9 mouse cellular contexts compared by ENCODE assay signal in the genomic region with DNA sequence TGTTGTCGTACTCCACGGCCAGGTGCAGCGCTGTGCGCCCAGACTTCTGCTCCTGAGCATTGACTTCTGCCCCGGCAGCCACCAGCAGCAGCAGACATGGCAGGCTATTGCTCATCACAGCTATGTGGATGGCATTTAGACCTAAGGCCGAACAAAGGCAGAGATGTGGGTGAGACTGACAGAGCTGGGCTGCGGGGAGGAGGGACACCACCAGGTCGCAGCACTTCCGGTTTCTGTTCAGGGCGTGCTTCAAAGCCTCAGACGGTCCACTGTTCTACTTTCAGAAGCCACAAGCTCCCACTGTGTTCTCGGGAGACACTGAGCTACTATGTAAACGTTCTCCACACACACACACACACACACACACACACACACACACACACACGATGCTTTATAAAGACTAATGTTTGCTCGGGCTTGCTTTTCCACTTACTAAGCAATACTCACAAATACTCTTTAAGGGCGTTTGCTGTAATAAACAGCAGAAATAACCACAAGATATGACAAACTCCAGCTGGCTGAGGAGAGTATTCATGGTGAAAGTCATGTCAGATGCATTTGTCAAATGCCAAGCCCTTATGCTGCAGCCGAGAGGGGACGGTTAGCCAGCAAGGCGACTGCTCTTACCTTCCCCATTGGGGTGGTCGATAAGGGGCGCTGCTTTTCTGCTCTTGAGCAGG.
DNase-seq lines count a peak whose midpoint lies in the region.
"Had no signal": no experiment of that assay in that cellular context is flagged by ENCODE, and none has a peak within 500 bp of the region (broad histone marks: within the 10 kb centered on the region; RNA-seq: fewer than 3 reads in every experiment).

No protein-coding gene starts in this region.

- no peaks in the 10 kb centered on the region for H3K9me3 ChIP-seq in heart, embryonic 10.5 days

- H3K36me3 ChIP-seq in heart, embryonic 10.5 days, result peaks cover 62% of the 10 kb centered on the region

- H3K4me3 ChIP-seq in heart, embryonic 10.5 days, result no peak overlapping the region

- no peaks in the 10 kb centered on the region for H3K27me3 ChIP-seq in heart, embryonic 10.5 days (ENCODE audit: insufficient read depth, poor library complexity, severe bottlenecking)

- no peak for DNase-seq in heart, embryonic 10.5 days (ENCODE audit: low spot score)
- no peak for DNase-seq in heart, postnatal 10 days
- peak; percentile 57 to 64 for DNase-seq in spleen, postnatal 36 days (ENCODE audit: low spot score in 2 of 2)
- DNase-seq in spleen, postnatal 14 days (ENCODE audit: low spot score in 2 of 2), result no peak
- DNase-seq in lung, postnatal 36 days, result peak; percentile 68
- peak; percentile 65 for DNase-seq in thymus, postnatal 4 days
- no peak for DNase-seq in layer of hippocampus, adult 8-10 months (ENCODE audit: low spot score in 2 of 2)
- DNase-seq in right cerebral cortex, postnatal 36 days (ENCODE audit: low spot score in 2 of 2), result no peak
- DNase-seq: right cerebral cortex, postnatal 25 days had no signal

- intact Hi-C loops in heart, postnatal 10 days (cut with DNase I), result no loop called here

- H3K27ac ChIP-seq in heart, embryonic 10.5 days, result 0 out of 2 replicates have a peak overlapping the region, but pooled peaks have one; percentile 10

- H3K4me1 ChIP-seq in heart, embryonic 10.5 days, result peaks cover 34% of the 10 kb centered on the region

- 70% methylated on average over 21 of the region's 21 CpGs for WGBS in heart, embryonic 10.5 days

Comparison
In these comparisons a context has a peak if more than half of its experiments do, and no peak if none do; other contexts are left out.
1. DNase-seq: peak in spleen, postnatal 36 days (2 of 2), lung, postnatal 36 days (single experiment) and thymus, postnatal 4 days (single experiment); none in heart, embryonic 10.5 days (single experiment), heart, postnatal 10 days (0 of 2), spleen, postnatal 14 days (0 of 2), layer of hippocampus, adult 8-10 months (0 of 2) and right cerebral cortex, postnatal 36 days (0 of 2).